Mouse (Mus musculus) thymus, adult 2 months (tissue): ENCODE data around the gene Btf3l4.

Experiments used
- CTCF ChIP-seq: fragments of 200-500 bp; IDR thresholded peaks from 2 replicates; pipeline ENCODE4 v1.5.1; 2012; ENCODE audit warnings: mild to moderate bottlenecking, control low read depth, low read length, moderate library complexity, borderline replicate concordance; ENCODE audit not compliant: control insufficient read depth, poor library complexity, insufficient read depth; ENCODE audit errors: extremely low read depth
- POLR2A ChIP-seq: fragments of 200-500 bp; IDR thresholded peaks from 2 replicates; pipeline ENCODE4 v1.6.1; 2012; ENCODE audit warnings: mild to moderate bottlenecking, low read length, control low read depth, moderate library complexity; ENCODE audit not compliant: control insufficient read depth, poor library complexity, insufficient read depth; ENCODE audit errors: extremely low read depth

- no peak for TF ChIP-seq CTCF
- TF ChIP-seq POLR2A = no peak; the same call in 1 of the 2 replicates
Measured at GRCm38 (mm10) chr4:108833828-108834114, 357 bp upstream of the Btf3l4 start.
